ENCODE assay signal across 9 mouse cellular contexts in genomic region chr4:101647976-101648642, GRCm38 (mm10). TPM values are rescaled to one million over a fixed set of nuclear protein-coding genes. Genes with fewer than 3 reads are reported as not detected.
DNase-seq lines count a peak whose midpoint lies in the region; ATAC-seq and TF ChIP-seq lines count a peak whose summit lies in the region.
"Had no signal": no experiment of that assay in that cellular context is flagged by ENCODE, and none has a peak within 500 bp of the region (broad histone marks: within the 10 kb centered on the region; RNA-seq: fewer than 3 reads in every experiment).

No protein-coding gene starts in this region.

- ATAC-seq in heart, embryonic 15.5 days (replicated peaks; ENCODE audit: insufficient number of reproducible peaks, insufficient read depth, low FRiP score, low read depth): no peak
- ATAC-seq in liver, embryonic 13.5 days (ENCODE audit: low read depth): no peak

- peaks cover 11% of the 10 kb centered on the region; the same call in 1 of the 2 replicates for H3K4me1 ChIP-seq in heart, embryonic 10.5 days
- H3K4me1 ChIP-seq in heart, embryonic 15.5 days (replicated peaks): peaks cover 19% of the 10 kb centered on the region
- peaks cover 54% of the 10 kb centered on the region for H3K4me1 ChIP-seq in liver, embryonic 13.5 days (replicated peaks)
- peaks cover 5% of the 10 kb centered on the region; the same call in 1 of the 2 replicates for H3K4me1 ChIP-seq in olfactory bulb, adult 2 months (ENCODE audit: control insufficient read depth, insufficient read depth, low read length)

- H3K27me3 ChIP-seq in heart, embryonic 10.5 days (ENCODE audit: insufficient read depth, poor library complexity, severe bottlenecking): no peaks in the 10 kb centered on the region
- no peaks in the 10 kb centered on the region for H3K27me3 ChIP-seq in heart, embryonic 15.5 days
- no peaks in the 10 kb centered on the region for H3K27me3 ChIP-seq in liver, embryonic 13.5 days
- H3K27me3 ChIP-seq: Patski had no signal

- WGBS in heart, embryonic 10.5 days: 1% methylated on average over 20 of the region's 20 CpGs
- under 1% methylated on average over 20 of the region's 20 CpGs for WGBS in heart, embryonic 15.5 days
- under 1% methylated on average over 20 of the region's 20 CpGs for WGBS in liver, embryonic 13.5 days (ENCODE audit: insufficient replicate concordance)
- under 1% methylated on average over 20 of the region's 20 CpGs for WGBS in olfactory bulb, adult 2 months

- no peaks in the 10 kb centered on the region for H3K9me3 ChIP-seq in heart, embryonic 10.5 days
- H3K9me3 ChIP-seq in heart, embryonic 15.5 days (replicated peaks): no peaks in the 10 kb centered on the region
- no peaks in the 10 kb centered on the region for H3K9me3 ChIP-seq in liver, embryonic 13.5 days (replicated peaks)

- DNase-seq in heart, embryonic 10.5 days (ENCODE audit: low spot score): no peak
- no peak for DNase-seq in heart, postnatal 14 days
- DNase-seq in adipocyte (ENCODE audit: low spot score): peak; percentile 49
- DNase-seq in liver, embryonic 13.5 days: peak; percentile 26
- DNase-seq in adrenal gland, adult 2 months: no peak
- no peak for DNase-seq in layer of hippocampus, postnatal 25 days (ENCODE audit: extremely low spot score in 1 of 2, low spot score in 1 of 2)

- H3K27ac ChIP-seq in heart, embryonic 10.5 days: peak overlapping the region; percentile 96
- peak overlapping the region; percentile 95 for H3K27ac ChIP-seq in heart, embryonic 15.5 days
- H3K27ac ChIP-seq in liver, embryonic 13.5 days: peak overlapping the region; percentile 95
- peak overlapping the region; percentile 94 for H3K27ac ChIP-seq in olfactory bulb, adult 2 months (ENCODE audit: insufficient read depth, low read depth, low read length)

- no peak for TF ChIP-seq POLR2A in olfactory bulb, adult 2 months (IDR thresholded peaks at IDR 0.05; ENCODE audit: insufficient read depth, low read depth, low read length)

- peak overlapping the region; percentile 85 for H3K4me3 ChIP-seq in heart, embryonic 10.5 days
- H3K4me3 ChIP-seq in heart, embryonic 15.5 days: peak overlapping the region; percentile 91
- H3K4me3 ChIP-seq in liver, embryonic 13.5 days (replicated peaks): peak overlapping the region; percentile 91
- H3K4me3 ChIP-seq in olfactory bulb, adult 2 months (ENCODE audit: insufficient read depth, low read depth, low read length): peak overlapping the region; percentile 96

- TF ChIP-seq CTCF in olfactory bulb, adult 2 months (IDR thresholded peaks at IDR 0.05; ENCODE audit: insufficient read depth, low read depth, low read length): no peak

- intact Hi-C loops in heart, postnatal 14 days (cut with DNase I): loop anchor here (10.0 kb wide), 1 partner anchor 283 kb away; no protein-coding TSS in a partner anchor

- no peaks in the 10 kb centered on the region for H3K36me3 ChIP-seq in heart, embryonic 10.5 days
- no peaks in the 10 kb centered on the region for H3K36me3 ChIP-seq in heart, embryonic 15.5 days
- H3K36me3 ChIP-seq in liver, embryonic 13.5 days: peaks cover 6% of the 10 kb centered on the region

- H3K9ac ChIP-seq in heart, embryonic 15.5 days: peak overlapping the region; percentile 95
- peak overlapping the region; percentile 95 for H3K9ac ChIP-seq in liver, embryonic 13.5 days

- H3K4me2 ChIP-seq in heart, embryonic 15.5 days: peak overlapping the region; percentile 69
- H3K4me2 ChIP-seq in liver, embryonic 13.5 days: peak overlapping the region; percentile 75

RNA-seq across cellular contexts. Expression of gene Leprot, which starts 0.6 kb away (rescaled TPM):
- polyA plus RNA-seq in heart, embryonic 10.5 days (2016; fragmentation: Nextera tagmentation; extraction: Ambion mirVana): 75.2 and 75.9 TPM in 2 replicates
- 10 to 100 TPM; 31.5 to 33.1 TPM for total RNA-seq in heart, postnatal 14 days (2021)
- 72.6 and 81.7 TPM in 2 replicates for polyA plus RNA-seq in heart, embryonic 15.5 days (2015; fragmentation: Nextera tagmentation; extraction: Ambion mirVana)
- polyA plus RNA-seq in liver, embryonic 13.5 days (2015; fragmentation: Nextera tagmentation; extraction: Ambion mirVana): 50.8 and 57.5 TPM in 2 replicates
- not detected in 2 replicates for polyA plus RNA-seq in olfactory bulb, adult 2 months (2012; ENCODE audit: insufficient read depth, insufficient read length, low replicate concordance, missing spikeins)
- total RNA-seq in adrenal gland, adult 2 months (2021): 10 to 100 TPM; 56.2 to 59.5 TPM
- 25.9 and 51.4 TPM in 2 replicates for polyA plus RNA-seq in adrenal gland, adult 2 months (2012; rRNA removed)
- 10 to 100 TPM; 29.7 to 33.7 TPM for total RNA-seq in layer of hippocampus, postnatal 25 days (2021)

Comparison
In these comparisons a context has a peak if more than half of its experiments do, and no peak if none do; other contexts are left out.
1. DNase-seq: peak in adipocyte (single experiment) and liver, embryonic 13.5 days (single experiment); none in heart, embryonic 10.5 days (single experiment), heart, postnatal 14 days (0 of 2), adrenal gland, adult 2 months (single experiment) and layer of hippocampus, postnatal 25 days (0 of 2).
2. Peak in every context shown above with its lines, with median percentiles within 50 percentile points of each other: H3K27ac ChIP-seq and H3K4me3 ChIP-seq.